Mouse (Mus musculus) bone marrow, adult 2 months (tissue): ENCODE results near the gene Cbl. TPM values are rescaled to one million over a fixed set of nuclear protein-coding genes. Genes with fewer than 3 reads are reported as not detected.

ENCODE experiments used
- H3K27ac ChIP-seq: fragments of 200-500 bp; 2 replicates; pipeline ENCODE4 v1.5.1; 2012; ENCODE audit warnings: low read depth, mild to moderate bottlenecking, control low read depth, inconsistent platforms, low read length; ENCODE audit not compliant: control insufficient read depth, poor library complexity, insufficient read depth
- H3K4me1 ChIP-seq: fragments of 200-500 bp; 2 replicates; pipeline ENCODE4 v1.6.1; 2011; ENCODE audit warnings: low read length; ENCODE audit not compliant: control insufficient read depth, insufficient read depth
- H3K4me3 ChIP-seq: fragments of 200-500 bp; replicated peaks from 2 replicates; pipeline ENCODE3; 2011; ENCODE audit warnings: mild to moderate bottlenecking, low read depth, low read length, control low read depth; ENCODE audit not compliant: control insufficient read depth
- CTCF ChIP-seq: fragments of 200-500 bp; IDR thresholded peaks from 2 replicates; pipeline ENCODE4 v1.5.1; 2011; ENCODE audit warnings: low read length, control low read depth; ENCODE audit not compliant: control insufficient read depth, insufficient read depth
- POLR2A ChIP-seq: fragments of 200-500 bp; IDR thresholded peaks from 2 replicates; pipeline ENCODE4 v1.6.1; 2011; ENCODE audit warnings: low read depth, mild to moderate bottlenecking, control low read depth, low read length, borderline replicate concordance; ENCODE audit not compliant: control insufficient read depth
- WGBS: fragments of 180-500 bp; shearing (Covaris S2); methylation state at CpG from one replicate; pipeline ENCODE4 v1.1.7; 2018; 5-methylcytosine and 5-hydroxymethylcytosine counted together
- polyA plus RNA-seq: library from polyadenylated mRNA; stranded (reverse); fragments of >200 nt; gene quantifications from 2 replicates; pipeline ENCODE4 v1.2.4, GENCODE M21; 2011; ENCODE audit warnings: low replicate concordance; ENCODE audit not compliant: missing spikeins, insufficient read depth, insufficient read length

The Cbl gene
- polyA plus RNA-seq, 1 experiment = 50.5 TPM

DNA sequence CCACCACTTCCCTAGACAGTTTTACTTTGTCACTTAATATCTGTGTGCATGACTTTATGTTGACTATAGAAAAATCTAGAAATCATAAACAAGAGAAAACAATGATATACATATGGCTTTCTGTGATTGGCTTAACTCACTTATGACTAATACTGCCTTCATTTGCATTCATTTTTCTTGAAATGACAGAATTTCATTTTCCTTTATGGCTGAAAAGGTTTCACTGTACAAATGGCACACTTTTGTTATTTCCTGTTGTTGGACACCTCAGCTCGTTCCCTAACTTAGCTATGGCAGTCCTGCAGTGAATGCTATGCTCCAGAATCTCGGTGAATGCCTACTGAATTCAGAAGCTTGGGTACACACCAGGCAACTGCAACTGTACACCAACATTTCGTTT lies 41.5 kb downstream of the Cbl start:
- no peak for TF ChIP-seq CTCF
- no peak for TF ChIP-seq POLR2A
- no peak overlapping the region for H3K4me3 ChIP-seq
- 68% methylated on average over 3 of the region's 3 CpGs for WGBS

DNA sequence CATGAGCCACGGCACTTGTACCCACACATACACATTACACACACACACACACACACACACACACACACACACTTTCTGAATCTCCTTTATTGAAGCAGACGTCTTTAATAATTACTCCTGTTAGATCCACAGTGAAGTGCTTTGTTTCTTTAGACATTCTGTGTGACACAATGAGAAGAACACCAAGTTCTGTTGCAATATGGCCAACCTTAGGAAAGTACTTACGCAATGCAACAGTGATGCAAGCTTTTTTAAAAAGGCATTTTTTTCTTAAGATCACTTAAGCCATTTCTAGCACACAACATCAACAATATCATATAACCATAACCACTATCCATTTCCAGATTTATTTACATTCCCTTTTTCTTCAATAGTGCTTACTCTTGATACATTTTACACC lies 42.7 kb downstream of the Cbl start:
- TF ChIP-seq POLR2A (no peak), CTCF (no peak)
- H3K27ac ChIP-seq = peak overlapping the region; percentile 74; the same call in 1 of the 2 replicates
- peaks cover 4% of the 10 kb centered on the region for H3K4me1 ChIP-seq
- 35% methylated on average over 3 of the region's 3 CpGs for WGBS
- no peak overlapping the region for H3K4me3 ChIP-seq

More for the DNA sequence above, 41.5 kb downstream of the Cbl start:
- no peak overlapping the region for H3K27ac ChIP-seq
- peaks cover 6% of the 10 kb centered on the region for H3K4me1 ChIP-seq

DNA sequence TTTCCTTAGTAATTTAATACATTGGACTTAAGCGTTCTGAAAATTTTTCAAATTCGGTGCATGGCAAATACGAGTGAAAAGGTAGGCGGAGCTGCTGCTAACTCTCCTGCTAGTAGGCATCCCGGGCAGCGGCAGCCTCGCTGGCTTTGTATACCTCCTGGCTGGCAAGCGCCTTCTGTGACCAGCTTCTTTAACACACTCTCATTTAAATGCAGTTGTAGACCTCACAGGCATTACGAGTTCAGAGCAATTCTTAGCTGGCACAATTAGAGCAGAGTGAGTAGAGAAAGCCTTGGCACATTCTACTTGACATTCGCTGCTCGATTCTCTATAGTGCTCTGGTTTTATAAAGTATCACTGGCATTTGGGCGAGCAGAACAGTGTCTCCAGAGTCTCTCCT lies 45.6 kb downstream of the Cbl start:
- H3K27ac ChIP-seq = no peak overlapping the region
- WGBS = 86% methylated on average over 12 of the region's 12 CpGs
- peaks cover 2% of the 10 kb centered on the region for H3K4me1 ChIP-seq
- no peak for TF ChIP-seq CTCF
- no peak for TF ChIP-seq POLR2A
- H3K4me3 ChIP-seq = no peak overlapping the region

DNA sequence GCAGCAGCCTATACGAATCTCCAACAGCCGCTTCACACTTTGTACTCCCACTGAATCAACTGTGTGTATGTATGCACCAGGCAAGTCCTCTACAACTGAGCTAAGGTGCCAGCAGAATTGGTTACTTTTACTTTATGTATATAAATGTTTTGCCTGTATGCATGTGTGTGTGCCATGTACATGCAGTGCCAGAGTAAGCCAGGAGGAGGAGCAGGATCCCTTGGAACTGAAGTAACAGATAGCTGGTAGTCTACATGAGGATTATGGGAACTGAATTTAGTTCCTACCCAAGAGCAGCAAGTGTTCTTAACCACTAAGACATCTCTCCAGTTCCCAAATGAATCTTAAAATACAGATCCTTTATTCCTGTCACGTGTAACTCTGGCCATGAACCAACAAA lies 51.6 kb downstream of the Cbl start:
- H3K4me1 ChIP-seq = no peaks in the 10 kb centered on the region
- no peak overlapping the region for H3K4me3 ChIP-seq
- 73% methylated on average over 3 of the region's 3 CpGs for WGBS
- TF ChIP-seq CTCF (peak; percentile 26; the same call in 1 of the 2 replicates), POLR2A (no peak)
- H3K27ac ChIP-seq = no peak overlapping the region

DNA sequence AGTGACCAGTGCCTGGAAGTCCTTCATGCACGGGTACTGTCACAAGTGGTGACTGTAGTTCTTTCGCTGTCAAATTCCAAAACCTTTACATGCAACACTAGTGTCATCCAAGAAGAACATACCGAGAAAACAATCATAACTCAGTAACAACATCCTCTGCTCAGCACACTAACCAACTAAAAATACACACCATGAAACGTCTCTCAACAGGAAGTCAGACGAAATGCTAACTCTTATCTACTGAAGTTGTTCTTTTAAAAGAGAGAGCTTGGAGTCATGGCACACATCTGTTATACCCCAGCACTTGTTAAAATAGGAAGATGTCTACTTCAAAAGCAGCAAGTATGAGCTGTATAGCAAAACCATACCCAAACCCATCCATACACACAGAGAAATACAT lies 52.3 kb downstream of the Cbl start:
- no peak overlapping the region for H3K4me3 ChIP-seq
- H3K4me1 ChIP-seq = no peaks in the 10 kb centered on the region

DNA sequence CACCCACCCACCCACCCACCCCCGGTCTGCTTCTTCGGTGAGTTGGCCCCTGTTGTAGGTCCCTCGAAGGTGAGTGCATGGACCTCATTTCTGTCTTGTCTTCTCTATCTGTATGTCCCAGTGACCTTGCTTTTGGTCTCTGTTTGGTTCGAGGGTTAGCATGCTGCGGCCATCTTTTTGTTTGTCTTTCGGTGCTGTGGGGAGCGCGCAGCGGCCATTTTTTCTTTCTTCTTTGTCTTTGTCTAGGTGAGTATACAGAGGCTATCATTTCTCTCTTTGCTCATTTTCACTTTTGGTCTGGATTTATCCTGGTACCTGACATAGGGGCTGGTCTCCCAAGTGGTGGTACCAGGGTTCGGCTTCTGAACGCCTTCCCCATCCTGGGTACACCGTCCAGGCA lies 55.0 kb downstream of the Cbl start:
- peaks cover 2% of the 10 kb centered on the region; the same call in 1 of the 2 replicates for H3K4me1 ChIP-seq
- no peak for TF ChIP-seq POLR2A
- no peak for TF ChIP-seq CTCF
- no peak overlapping the region for H3K27ac ChIP-seq
- H3K4me3 ChIP-seq = no peak overlapping the region
- WGBS = 94% methylated on average over 12 of the region's 12 CpGs

More for the DNA sequence above, 52.3 kb downstream of the Cbl start:
- TF ChIP-seq CTCF = no peak
- TF ChIP-seq POLR2A = no peak
- WGBS = 35% methylated on average over 5 of the region's 5 CpGs
- H3K27ac ChIP-seq = no peak overlapping the region

DNA sequence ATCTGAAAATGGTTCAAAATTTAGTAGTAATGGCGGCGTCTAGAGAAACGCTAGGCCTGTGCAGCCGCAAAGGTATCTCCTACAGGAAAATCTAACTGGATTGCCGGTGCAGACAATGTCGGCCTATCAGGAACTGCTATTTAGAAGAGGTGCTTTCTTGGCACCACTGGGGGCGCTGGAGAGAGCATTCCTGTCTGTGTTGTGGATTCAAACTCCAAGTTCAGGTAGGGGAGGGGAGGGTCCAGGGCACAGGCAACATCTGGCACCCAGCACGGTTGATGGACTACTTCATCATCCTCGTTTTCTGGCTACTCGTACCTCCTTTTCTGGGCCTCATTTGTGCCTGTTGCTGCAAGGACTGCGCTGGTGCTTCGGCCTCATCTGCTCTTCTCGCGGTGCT lies 55.5 kb downstream of the Cbl start:
- peak overlapping the region; percentile 11 for H3K4me3 ChIP-seq
- H3K27ac ChIP-seq = no peak overlapping the region
- H3K4me1 ChIP-seq = peaks cover 2% of the 10 kb centered on the region; the same call in 1 of the 2 replicates
- TF ChIP-seq CTCF = peak; percentile 43
- no peak for TF ChIP-seq POLR2A
- WGBS = 85% methylated on average over 14 of the region's 14 CpGs

DNA sequence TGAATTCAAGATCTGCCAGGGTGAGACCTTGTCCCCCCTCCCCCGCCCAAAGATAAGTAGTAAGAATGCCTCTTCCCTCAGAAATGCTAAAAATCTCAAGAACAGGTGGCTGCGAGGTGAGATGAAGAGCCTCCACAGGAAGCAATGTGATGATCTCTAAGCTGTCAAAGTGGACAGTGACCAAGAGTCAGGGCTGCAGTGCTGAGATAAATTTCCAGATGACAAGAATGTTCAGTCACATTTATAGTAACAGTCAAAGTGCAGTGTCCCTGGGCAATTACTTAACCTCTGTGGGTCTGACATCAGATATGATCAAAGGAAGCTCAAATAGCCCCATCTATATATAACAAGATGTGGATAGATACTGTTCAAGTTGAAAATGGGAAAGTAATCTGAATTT lies 56.4 kb downstream of the Cbl start:
- Histone ChIP-seq H3K27ac (no peak overlapping the region), H3K4me3 (no peak overlapping the region), H3K4me1 (peaks cover 2% of the 10 kb centered on the region; the same call in 1 of the 2 replicates)
- 62% methylated on average over 2 of the region's 2 CpGs for WGBS
- TF ChIP-seq CTCF (no peak), POLR2A (no peak)

DNA sequence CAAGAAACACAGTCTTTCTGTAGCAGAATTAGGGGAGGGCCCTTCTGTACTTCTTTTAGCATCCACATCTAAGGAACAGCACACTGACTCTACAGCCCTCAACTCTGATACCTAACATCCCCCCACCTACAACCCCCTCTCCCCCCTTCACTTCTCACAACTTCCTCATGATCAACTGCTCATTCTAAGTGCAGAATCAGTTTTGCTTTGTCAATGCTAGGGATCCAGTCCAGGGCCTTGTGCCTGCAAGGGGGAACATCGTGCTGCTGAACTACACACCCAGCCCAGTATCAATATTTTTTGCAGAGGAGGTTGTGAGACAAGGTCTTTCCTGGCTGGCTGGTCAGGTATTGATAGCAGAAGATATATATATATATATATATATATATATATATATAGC lies 57.9 kb downstream of the Cbl start:
- WGBS = 0% methylated on average over 1 of the region's 1 CpGs
- TF ChIP-seq POLR2A (no peak), CTCF (no peak)
- Histone ChIP-seq H3K4me1 (peaks cover 2% of the 10 kb centered on the region; the same call in 1 of the 2 replicates), H3K27ac (no peak overlapping the region), H3K4me3 (no peak overlapping the region)
